Mouse (Mus musculus) MEL (cell line): ENCODE measurements at regions not wholly inside any gene's neighbourhood (a gene's known extent, or its start where the extent isn't known, plus 50 kb on each side); places are given as distances from the start of the nearest gene placed in this dataset.

Experiments
- BHLHE40 ChIP-seq: IDR thresholded peaks from 2 replicates; pipeline ENCODE4 v1.6.1; 2012; ENCODE audit warnings: low read depth, mild to moderate bottlenecking, inconsistent platforms, low read length, improper control_type of control experiment, borderline replicate concordance
- CHD2 ChIP-seq: IDR thresholded peaks from 2 replicates; pipeline ENCODE4 v1.6.1; 2011; ENCODE audit warnings: low read length, improper control_type of control experiment
- CTCF ChIP-seq, 3 experiments: IDR thresholded peaks in 2 of 3; conservative IDR thresholded peaks in 1 of 3; 2 replicates each; pipeline ENCODE4 v1.5.1; 2011 to 2012; ENCODE audit warnings: low read length in 3 of 3, low read depth in 2 of 3, mild to moderate bottlenecking in 2 of 3, improper control_type of control experiment in 1 of 3, inconsistent platforms in 1 of 3, mixed read lengths in 1 of 3, moderate library complexity in 1 of 3; ENCODE audit not compliant: control insufficient read depth in 1 of 3, insufficient read depth in 1 of 3, poor library complexity in 1 of 3, severe bottlenecking in 1 of 3
- E2F4 ChIP-seq: IDR thresholded peaks from 2 replicates; pipeline ENCODE4 v1.6.1; 2011; ENCODE audit warnings: low read depth, low read length, improper control_type of control experiment, borderline replicate concordance
- EP300 ChIP-seq, 2 experiments: IDR thresholded peaks; 2 replicates each; pipeline ENCODE4 v1.6.1; 2011; ENCODE audit warnings: improper control_type of control experiment in 2 of 2, low read length in 2 of 2, low read depth in 1 of 2, mild to moderate bottlenecking in 1 of 2
- ETS1 ChIP-seq: IDR thresholded peaks from 2 replicates; pipeline ENCODE4 v1.6.1; 2012; ENCODE audit warnings: low read depth, mild to moderate bottlenecking, inconsistent platforms, low read length, improper control_type of control experiment, moderate library complexity
- GABPA ChIP-seq: IDR thresholded peaks from 2 replicates; pipeline ENCODE4 v1.6.1; 2012; ENCODE audit warnings: low read depth, mild to moderate bottlenecking, inconsistent platforms, low read length, improper control_type of control experiment, moderate library complexity
- MAX ChIP-seq: IDR thresholded peaks from 2 replicates; pipeline ENCODE4 v1.6.1; 2011; ENCODE audit warnings: low read length, improper control_type of control experiment
- POLR2A ChIP-seq, 2 experiments: IDR thresholded peaks; 2 replicates each; pipeline ENCODE4 v1.6.1; 2011 to 2012; ENCODE audit warnings: low read length in 2 of 2, mild to moderate bottlenecking in 2 of 2, control low read depth in 1 of 2, improper control_type of control experiment in 1 of 2, low read depth in 1 of 2, moderate library complexity in 1 of 2; ENCODE audit not compliant: control insufficient read depth in 1 of 2, insufficient read depth in 1 of 2, poor library complexity in 1 of 2
- POLR2AphosphoS2 ChIP-seq: IDR thresholded peaks from 2 replicates; pipeline ENCODE4 v1.6.1; 2011; ENCODE audit warnings: low read length, improper control_type of control experiment
- TCF12 ChIP-seq: IDR thresholded peaks from 2 replicates; pipeline ENCODE4 v1.6.1; 2014; ENCODE audit warnings: low read depth, mild to moderate bottlenecking, inconsistent platforms, low read length, improper control_type of control experiment, moderate library complexity
- ZC3H11A ChIP-seq: IDR thresholded peaks from 2 replicates; pipeline ENCODE4 v1.6.1; 2012; ENCODE audit warnings: low read depth, mild to moderate bottlenecking, inconsistent platforms, low read length, improper control_type of control experiment
- ZMIZ1 ChIP-seq: IDR thresholded peaks from 2 replicates; pipeline ENCODE4 v1.6.1; 2012; ENCODE audit warnings: low read depth, mild to moderate bottlenecking, inconsistent platforms, low read length, improper control_type of control experiment, moderate library complexity

DNA sequence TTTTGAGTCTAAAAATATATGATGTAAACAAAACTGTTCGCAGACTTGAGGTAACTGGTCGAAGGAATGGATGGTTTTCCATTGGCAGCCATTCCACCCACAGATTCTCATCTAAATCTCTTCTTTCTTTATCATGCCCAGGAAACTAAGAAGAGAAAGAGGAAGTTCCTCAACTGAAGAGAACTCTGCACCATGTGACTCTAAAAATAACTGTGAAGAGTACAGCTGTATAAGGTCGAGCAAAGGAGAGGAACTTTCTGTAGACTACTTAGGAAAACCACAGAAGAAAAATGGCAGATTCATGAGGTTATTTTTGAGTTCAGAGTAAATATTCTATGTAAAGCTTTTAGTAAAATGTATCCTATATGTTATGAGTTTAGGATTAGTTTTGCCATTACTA lies 390.9 kb upstream of the Gm9747 start:
- TF ChIP-seq GABPA (no peak), POLR2A (IDR thresholded peaks at IDR 0.05; ENCODE audit: control insufficient read depth in 1 of 2, insufficient read depth in 1 of 2, low read depth in 1 of 2, low read length in 2 of 2, poor library complexity in 1 of 2) (no peak), MAX (peak; percentile 43; the same call in 1 of the 2 replicates), TCF12 (no peak), E2F4 (no peak), ETS1 (no peak), EP300 (IDR thresholded peaks at IDR 0.05; ENCODE audit: low read depth in 1 of 2, low read length in 2 of 2) (no peak), CHD2 (no peak), CTCF (IDR thresholded peaks at IDR 0.05 in 2 of 3, conservative IDR thresholded peaks at IDR 0.05 in 1 of 3; ENCODE audit: control insufficient read depth in 1 of 3, insufficient read depth in 1 of 3, low read depth in 2 of 3, low read length in 3 of 3, poor library complexity in 1 of 3, severe bottlenecking in 1 of 3) (no peak), ZC3H11A (no peak), POLR2AphosphoS2 (no peak), BHLHE40 (no peak), ZMIZ1 (no peak)
